Mouse (Mus musculus): Measurements from ENCODE around the gene Olfr690.

DNA sequence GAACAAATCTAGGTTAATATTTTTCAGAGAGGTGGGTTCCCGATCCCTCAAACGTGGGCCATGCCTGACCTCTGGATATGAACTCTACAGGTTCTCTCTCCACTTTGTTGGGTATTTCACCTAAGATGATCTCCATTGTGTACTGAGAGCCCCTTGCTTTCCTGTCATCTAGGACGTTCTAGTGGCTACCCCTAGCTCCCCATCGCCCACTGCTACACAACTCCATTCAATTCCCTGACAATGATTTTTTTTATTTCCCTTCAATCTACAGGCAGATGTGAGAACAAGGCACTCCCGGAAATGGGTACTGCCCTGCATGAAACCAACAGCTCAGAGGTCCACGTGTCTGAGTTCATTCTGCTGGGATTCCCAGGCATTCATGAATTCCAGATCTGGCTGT, 46.1 kb downstream of the Olfr690 start, which contains the start of gene Olfr688:
- TF ChIP-seq POLR2A (IDR thresholded peaks at IDR 0.05; ENCODE audit: extremely low read depth, insufficient read depth, low read length) (no peak), CTCF (IDR thresholded peaks at IDR 0.05; ENCODE audit: low read depth, low read length) (no peak)

All from liver, adult 2 months (tissue).